Mouse (Mus musculus) forebrain, embryonic 12.5 days (tissue): ENCODE results near the gene 4930469K13Rik. TPM values are rescaled to one million over a fixed set of nuclear protein-coding genes. Genes with fewer than 3 reads are reported as not detected.

Experiments
- ATAC-seq: fragments of 200-750 bp; cut with Nextera tagmentation; 2 replicates; pipeline ENCODE4 v1.8.0; 2017; ENCODE audit warnings: moderate TSS enrichment; ENCODE audit not compliant: low FRiP score
- H3K27ac ChIP-seq: fragments of 300-500 bp; sonication (generic); 2 replicates; pipeline ENCODE4 v1.5.1; 2016; ENCODE audit warnings: mild to moderate bottlenecking
- H3K27me3 ChIP-seq: fragments of 300-500 bp; sonication (generic); 2 replicates; pipeline ENCODE4 v1.6.1; 2016; ENCODE audit warnings: mild to moderate bottlenecking
- H3K36me3 ChIP-seq: fragments of 300-500 bp; sonication (generic); replicated peaks from 2 replicates; pipeline ENCODE4 v1.6.1; 2016; ENCODE audit warnings: mild to moderate bottlenecking
- H3K4me1 ChIP-seq: fragments of 300-500 bp; sonication (generic); 2 replicates; pipeline ENCODE4 v1.6.1; 2016
- H3K4me2 ChIP-seq: fragments of 300-500 bp; sonication (generic); 2 replicates; pipeline ENCODE4 v1.6.1; 2016; ENCODE audit warnings: mild to moderate bottlenecking, moderate library complexity
- H3K4me3 ChIP-seq: fragments of 300-500 bp; sonication (generic); replicated peaks from 2 replicates; pipeline ENCODE4 v1.5.1; 2016; ENCODE audit warnings: mild to moderate bottlenecking
- H3K9ac ChIP-seq: fragments of 300-500 bp; sonication (generic); 2 replicates; pipeline ENCODE4 v1.6.1; 2016; ENCODE audit warnings: mild to moderate bottlenecking
- H3K9me3 ChIP-seq: fragments of 300-500 bp; sonication (generic); 2 replicates; pipeline ENCODE4 v1.6.1; 2016
- WGBS: fragments of 180-500 bp; shearing (Covaris S2); methylation state at CpG from one replicate; pipeline ENCODE4 v1.1.7; 2016; 5-methylcytosine and 5-hydroxymethylcytosine counted together
- polyA plus RNA-seq: library from polyadenylated mRNA; unstranded; fragments of >200 nt; fragmentation: Nextera tagmentation; extraction: Ambion mirVana; gene quantifications from 2 replicates; pipeline ENCODE4 v1.2.1, GENCODE M21; 2016

The 4930469K13Rik gene
- polyA plus RNA-seq, 1 experiment from 2014 or later: not detected

GRCm38 (mm10) chr11:33993496-33993895 is 104.9 kb downstream of the 4930469K13Rik start:
- Histone ChIP-seq H3K4me3 (no peak overlapping the region), H3K27ac (no peak overlapping the region), H3K9ac (no peak overlapping the region), H3K4me2 (no peak overlapping the region), H3K27me3 (no peaks in the 10 kb centered on the region), H3K9me3 (no peaks in the 10 kb centered on the region), H3K36me3 (no peaks in the 10 kb centered on the region), H3K4me1 (peaks cover 16% of the 10 kb centered on the region)
- 72% methylated on average over 5 of the region's 5 CpGs for WGBS
- ATAC-seq: no peak

GRCm38 (mm10) chr11:33992938-33993337 is 105.4 kb downstream of the 4930469K13Rik start, which contains the start of gene Kcnip1:
Gene Kcnip1 (minus strand): TSS chr11:33993152.
- Histone ChIP-seq H3K36me3 (no peaks in the 10 kb centered on the region), H3K9me3 (no peaks in the 10 kb centered on the region), H3K4me2 (peak within 1 kb of the TSS; percentile 21; the same call in 1 of the 2 replicates), H3K4me3 (no peak within 1 kb of the TSS), H3K27ac (no peak within 1 kb of the TSS), H3K4me1 (peaks cover 16% of the 10 kb centered on the region), H3K9ac (no peak within 1 kb of the TSS), H3K27me3 (no peaks in the 10 kb centered on the region)
- ATAC-seq: 0 out of 2 replicates have a peak, but pooled peaks have one; percentile 27
- 31% methylated on average over 12 of the region's 12 CpGs for WGBS

GRCm38 (mm10) chr11:33990002-33990401 is 108.4 kb downstream of the 4930469K13Rik start:
- Histone ChIP-seq H3K9me3 (no peaks in the 10 kb centered on the region), H3K4me2 (no peak overlapping the region), H3K9ac (no peak overlapping the region), H3K27me3 (no peaks in the 10 kb centered on the region), H3K4me3 (no peak overlapping the region), H3K36me3 (no peaks in the 10 kb centered on the region), H3K27ac (no peak overlapping the region), H3K4me1 (peaks cover 16% of the 10 kb centered on the region)
- 86% methylated on average over 5 of the region's 5 CpGs for WGBS
- no peak for ATAC-seq

- H3K4me1 ChIP-seq: no peaks in the 10 kb centered on the region
- no peaks in the 10 kb centered on the region for H3K27me3 ChIP-seq
- H3K4me3 ChIP-seq: no peak overlapping the region
- H3K9me3 ChIP-seq: no peaks in the 10 kb centered on the region
- 81% methylated on average over 2 of the region's 2 CpGs for WGBS
- ATAC-seq: no peak
- H3K27ac ChIP-seq: no peak overlapping the region
- no peak overlapping the region for H3K9ac ChIP-seq
- no peaks in the 10 kb centered on the region for H3K36me3 ChIP-seq
- H3K4me2 ChIP-seq: no peak overlapping the region
Observed at GRCm38 (mm10) chr11:33986525-33986924, 111.8 kb downstream of the 4930469K13Rik start.

GRCm38 (mm10) chr11:33980146-33980545 is 118.2 kb downstream of the 4930469K13Rik start:
- Histone ChIP-seq H3K4me2 (no peak overlapping the region), H3K36me3 (no peaks in the 10 kb centered on the region), H3K9ac (no peak overlapping the region), H3K27ac (no peak overlapping the region), H3K27me3 (no peaks in the 10 kb centered on the region), H3K4me1 (no peaks in the 10 kb centered on the region), H3K9me3 (no peaks in the 10 kb centered on the region), H3K4me3 (no peak overlapping the region)
- 77% methylated on average over 4 of the region's 4 CpGs for WGBS
- no peak for ATAC-seq

- Histone ChIP-seq H3K9ac (no peak overlapping the region), H3K27ac (no peak overlapping the region)
- WGBS: 92% methylated on average over 2 of the region's 2 CpGs
Observed at GRCm38 (mm10) chr11:33975121-33975520, 123.2 kb downstream of the 4930469K13Rik start.

GRCm38 (mm10) chr11:33974341-33975040 is 123.9 kb downstream of the 4930469K13Rik start:
- ATAC-seq: no peak
- H3K9ac ChIP-seq: no peak overlapping the region
- no peak overlapping the region for H3K4me3 ChIP-seq
- H3K4me2 ChIP-seq: no peak overlapping the region
- H3K27ac ChIP-seq: no peak overlapping the region
- no peaks in the 10 kb centered on the region for H3K9me3 ChIP-seq
- no peaks in the 10 kb centered on the region for H3K27me3 ChIP-seq
- WGBS: 89% methylated on average over 14 of the region's 14 CpGs
- no peaks in the 10 kb centered on the region for H3K36me3 ChIP-seq
- no peaks in the 10 kb centered on the region for H3K4me1 ChIP-seq

More at GRCm38 (mm10) chr11:33975121-33975520, 123.2 kb downstream of the 4930469K13Rik start:
- Histone ChIP-seq H3K9me3 (no peaks in the 10 kb centered on the region), H3K27me3 (no peaks in the 10 kb centered on the region), H3K4me2 (no peak overlapping the region), H3K4me1 (no peaks in the 10 kb centered on the region), H3K4me3 (no peak overlapping the region), H3K36me3 (no peaks in the 10 kb centered on the region)
- no peak for ATAC-seq

- WGBS: 88% methylated on average over 7 of the region's 7 CpGs
- Histone ChIP-seq H3K27me3 (no peaks in the 10 kb centered on the region), H3K9me3 (no peaks in the 10 kb centered on the region), H3K4me3 (no peak overlapping the region), H3K9ac (no peak overlapping the region), H3K4me1 (no peaks in the 10 kb centered on the region), H3K4me2 (no peak overlapping the region), H3K36me3 (no peaks in the 10 kb centered on the region), H3K27ac (no peak overlapping the region)
- no peak for ATAC-seq
Observed at GRCm38 (mm10) chr11:33972114-33972513, 126.2 kb downstream of the 4930469K13Rik start.

- H3K4me2 ChIP-seq: no peak overlapping the region
- no peak overlapping the region for H3K9ac ChIP-seq
- ATAC-seq: no peak
Observed at GRCm38 (mm10) chr11:33969199-33969598, 129.2 kb downstream of the 4930469K13Rik start.

GRCm38 (mm10) chr11:33967708-33968107 is 130.6 kb downstream of the 4930469K13Rik start:
- no peaks in the 10 kb centered on the region for H3K27me3 ChIP-seq
- no peak overlapping the region for H3K4me2 ChIP-seq
- no peak overlapping the region for H3K9ac ChIP-seq
- H3K27ac ChIP-seq: no peak overlapping the region
- H3K4me1 ChIP-seq: peaks cover 4% of the 10 kb centered on the region; the same call in 1 of the 2 replicates
- no peak overlapping the region for H3K4me3 ChIP-seq
- H3K36me3 ChIP-seq: no peaks in the 10 kb centered on the region
- ATAC-seq: no peak
- H3K9me3 ChIP-seq: no peaks in the 10 kb centered on the region
- 80% methylated on average over 4 of the region's 4 CpGs for WGBS

More at GRCm38 (mm10) chr11:33969199-33969598, 129.2 kb downstream of the 4930469K13Rik start:
- Histone ChIP-seq H3K9me3 (no peaks in the 10 kb centered on the region), H3K36me3 (no peaks in the 10 kb centered on the region), H3K4me3 (no peak overlapping the region), H3K4me1 (no peaks in the 10 kb centered on the region), H3K27me3 (no peaks in the 10 kb centered on the region), H3K27ac (no peak overlapping the region)
- WGBS: 85% methylated on average over 3 of the region's 3 CpGs

- no peak for ATAC-seq
- Histone ChIP-seq H3K4me1 (peaks cover 4% of the 10 kb centered on the region; the same call in 1 of the 2 replicates), H3K4me3 (no peak overlapping the region), H3K9me3 (no peaks in the 10 kb centered on the region), H3K27ac (no peak overlapping the region), H3K27me3 (no peaks in the 10 kb centered on the region), H3K9ac (no peak overlapping the region), H3K36me3 (no peaks in the 10 kb centered on the region), H3K4me2 (no peak overlapping the region)
- 64% methylated on average over 2 of the region's 2 CpGs for WGBS
Observed at GRCm38 (mm10) chr11:33965380-33965779, 133.0 kb downstream of the 4930469K13Rik start.

- no peak within 1 kb of the TSS for H3K4me2 ChIP-seq
- peaks cover 4% of the 10 kb centered on the region; the same call in 1 of the 2 replicates for H3K4me1 ChIP-seq
- no peak within 1 kb of the TSS for H3K9ac ChIP-seq
- no peak for ATAC-seq
- no peaks in the 10 kb centered on the region for H3K27me3 ChIP-seq
- no peak within 1 kb of the TSS for H3K4me3 ChIP-seq
- no peak within 1 kb of the TSS for H3K27ac ChIP-seq
- no peaks in the 10 kb centered on the region for H3K36me3 ChIP-seq
- H3K9me3 ChIP-seq: no peaks in the 10 kb centered on the region
- WGBS: 67% methylated on average over 6 of the region's 6 CpGs
Observed at GRCm38 (mm10) chr11:33962688-33963407, 135.5 kb downstream of the 4930469K13Rik start, which contains the start of gene Kcnmb1. Gene Kcnmb1 (plus strand): TSS chr11:33963013.
